Mouse (Mus musculus): ENCODE measurements around the gene Bag5. TPM values are rescaled to one million over a fixed set of nuclear protein-coding genes. Genes with fewer than 3 reads are reported as not detected.

Bag5 gene
- polyA plus RNA-seq, 1 experiment: 17.5 TPM

Other genes starting within 250 kb of the Bag5 start
- 37.6 and 60.4 TPM in 2 replicates for gene Gm266, start 227.4 kb downstream of the Bag5 start, polyA plus RNA-seq (2012; rRNA removed)
- 83.7 and 112 TPM in 2 replicates for gene Eif5, start 175.2 kb downstream of the Bag5 start, polyA plus RNA-seq (2012; rRNA removed)
- 27.8 and 30.3 TPM in 2 replicates for gene Mark3, start 138.7 kb downstream of the Bag5 start, polyA plus RNA-seq (2012; rRNA removed)
- 345 and 403 TPM in 2 replicates for gene Ckb, start 40.9 kb downstream of the Bag5 start, polyA plus RNA-seq (2012; rRNA removed)
- 27.4 and 32.1 TPM in 2 replicates for gene Trmt61a, start 35.2 kb downstream of the Bag5 start, polyA plus RNA-seq (2012; rRNA removed)
- gene Apopt1, start within 50 bp of the Bag5 start, polyA plus RNA-seq (2012; rRNA removed): 39.8 and 46.5 TPM in 2 replicates
- 47.3 and 48.2 TPM in 2 replicates for gene Klc1, start 45.6 kb upstream of the Bag5 start, polyA plus RNA-seq (2012; rRNA removed)
- 14.6 and 14.7 TPM in 2 replicates for gene Xrcc3, start 100.6 kb upstream of the Bag5 start, polyA plus RNA-seq (2012; rRNA removed)
- 173 and 189 TPM in 2 replicates for gene Zfyve21, start 100.9 kb upstream of the Bag5 start, polyA plus RNA-seq (2012; rRNA removed)
- 27.8 and 33.5 TPM in 2 replicates for gene Ppp1r13b, start 194.9 kb upstream of the Bag5 start, polyA plus RNA-seq (2012; rRNA removed)